Mouse (Mus musculus): Measurements from ENCODE around the gene Myo15.

The Myo15 gene

DNA sequence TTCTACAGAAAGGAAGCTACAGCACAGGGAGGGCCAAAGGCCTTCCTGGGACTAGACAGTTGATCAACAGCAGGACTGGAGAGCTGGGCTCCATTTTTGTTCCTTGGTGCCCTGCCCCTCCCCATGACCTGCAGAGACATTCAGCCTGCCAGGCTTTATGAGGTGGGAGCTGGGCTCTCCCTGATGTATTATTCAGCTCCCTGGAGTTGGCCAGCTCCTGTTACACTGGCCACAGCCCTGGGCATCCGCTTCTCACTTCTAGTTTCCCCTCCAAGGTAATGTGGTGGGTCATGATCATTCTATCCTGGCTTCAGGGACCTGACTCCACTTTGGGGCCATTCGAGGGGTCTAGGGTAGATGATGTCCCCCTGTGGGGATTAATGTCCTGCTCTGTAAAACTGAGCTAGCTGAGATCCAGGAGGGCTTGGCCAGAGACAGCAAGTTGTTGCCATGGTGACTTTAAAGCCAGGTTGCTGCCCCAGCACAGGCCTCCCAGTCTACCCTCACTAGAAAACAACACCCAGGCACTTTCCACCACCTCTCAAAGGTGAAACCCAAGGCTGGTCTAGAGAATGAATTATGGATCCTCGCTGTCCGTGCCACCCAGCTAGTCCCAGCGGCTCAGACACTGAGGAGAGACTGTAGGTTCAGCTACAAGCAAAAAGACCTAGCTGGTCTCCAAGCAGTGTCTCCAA, 6.7 kb downstream of the Myo15 start:
- TF ChIP-seq GATA4 (IDR thresholded peaks at IDR 0.05; ENCODE audit: insufficient replicate concordance, low read length), result no peak

GRCm38 (mm10) chr11:60478121-60478520, 9.0 kb downstream of the Myo15 start:
- TF ChIP-seq GATA4 (IDR thresholded peaks at IDR 0.05; ENCODE audit: insufficient replicate concordance, low read length), result no peak

DNA sequence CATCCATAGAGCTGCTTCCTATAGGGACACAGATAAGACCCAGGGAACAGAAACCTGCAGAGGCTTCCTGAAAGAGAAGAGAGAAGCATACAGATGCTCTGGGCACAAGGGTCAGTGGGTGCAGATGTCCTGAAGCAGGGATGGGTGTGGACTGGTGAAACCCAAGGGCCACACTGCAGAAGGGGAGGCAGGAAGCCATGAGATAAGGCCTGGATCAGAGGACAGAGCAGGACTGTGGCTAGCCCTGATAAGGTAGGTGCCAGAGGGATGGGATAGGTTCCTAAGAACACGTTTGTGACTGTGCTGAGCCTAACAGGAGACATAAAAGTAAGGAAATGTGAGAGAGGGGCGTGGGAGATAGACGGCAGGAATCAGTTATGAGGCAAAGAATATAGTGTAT, 17.1 kb downstream of the Myo15 start:
- no peak for TF ChIP-seq GATA4 (IDR thresholded peaks at IDR 0.05; ENCODE audit: insufficient replicate concordance, low read length)

GRCm38 (mm10) chr11:60492726-60493125, 23.6 kb downstream of the Myo15 start:
- no peak for TF ChIP-seq GATA4 (IDR thresholded peaks at IDR 0.05; ENCODE audit: insufficient replicate concordance, low read length)

DNA sequence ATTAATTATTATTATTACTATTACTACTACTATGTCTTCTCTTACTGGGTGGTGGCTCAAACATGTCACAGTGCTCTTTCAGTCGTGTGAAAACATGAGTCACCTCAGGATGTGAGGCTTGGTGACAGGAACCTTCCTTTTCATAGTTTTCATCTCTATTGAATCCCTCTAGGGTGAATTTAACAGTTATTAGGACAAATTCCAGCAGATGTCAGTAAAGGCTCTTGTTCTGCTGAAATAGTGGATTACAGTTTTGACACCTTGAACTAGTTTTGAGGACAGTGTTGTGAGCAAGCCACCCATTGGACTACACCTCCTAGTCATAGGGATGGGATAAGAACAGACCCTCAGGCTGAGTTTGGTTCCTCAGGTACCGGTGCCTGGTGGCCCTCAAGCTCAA, 26.6 kb downstream of the Myo15 start:
- TF ChIP-seq GATA4 (IDR thresholded peaks at IDR 0.05; ENCODE audit: insufficient replicate concordance, low read length), result no peak

- no peak for TF ChIP-seq GATA4 (IDR thresholded peaks at IDR 0.05; ENCODE audit: insufficient replicate concordance, low read length)
Measured at GRCm38 (mm10) chr11:60507281-60507680, 38.1 kb downstream of the Myo15 start.

- no peak for TF ChIP-seq GATA4 (IDR thresholded peaks at IDR 0.05; ENCODE audit: insufficient replicate concordance, low read length)
Measured at GRCm38 (mm10) chr11:60508950-60509349, 39.8 kb downstream of the Myo15 start.

- TF ChIP-seq GATA4 (IDR thresholded peaks at IDR 0.05; ENCODE audit: insufficient replicate concordance, low read length), result no peak
Measured at GRCm38 (mm10) chr11:60509500-60509899, 40.4 kb downstream of the Myo15 start.

- TF ChIP-seq GATA4 (IDR thresholded peaks at IDR 0.05; ENCODE audit: insufficient replicate concordance, low read length), result no peak
Measured at GRCm38 (mm10) chr11:60511893-60512292, 42.8 kb downstream of the Myo15 start.

- no peak for TF ChIP-seq GATA4 (IDR thresholded peaks at IDR 0.05; ENCODE audit: insufficient replicate concordance, low read length)
Measured at GRCm38 (mm10) chr11:60512520-60512919, 43.4 kb downstream of the Myo15 start.

DNA sequence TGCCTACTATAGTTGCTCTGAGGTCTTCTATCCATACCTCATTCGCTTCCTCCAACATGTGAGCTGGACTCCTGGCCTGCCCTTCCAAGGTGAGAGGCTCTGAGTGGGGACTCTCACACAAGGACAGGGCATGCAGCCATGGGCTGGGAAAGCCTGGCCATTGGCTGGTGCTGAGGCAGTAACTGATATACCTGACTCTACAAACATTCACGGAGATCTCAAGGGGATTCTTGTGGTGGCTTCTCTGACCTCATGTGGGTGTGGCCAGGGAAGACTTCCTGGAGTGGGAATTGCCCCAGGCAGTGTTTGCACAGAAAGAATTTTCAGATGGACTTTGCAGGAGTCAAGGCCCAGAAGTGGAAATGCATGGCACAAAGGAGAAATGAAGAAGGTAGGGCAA, 45.8 kb downstream of the Myo15 start:
- TF ChIP-seq GATA4 (IDR thresholded peaks at IDR 0.05; ENCODE audit: insufficient replicate concordance, low read length), result no peak

GRCm38 (mm10) chr11:60518305-60518704, 49.2 kb downstream of the Myo15 start:
- no peak for TF ChIP-seq GATA4 (IDR thresholded peaks at IDR 0.05; ENCODE audit: insufficient replicate concordance, low read length)

DNA sequence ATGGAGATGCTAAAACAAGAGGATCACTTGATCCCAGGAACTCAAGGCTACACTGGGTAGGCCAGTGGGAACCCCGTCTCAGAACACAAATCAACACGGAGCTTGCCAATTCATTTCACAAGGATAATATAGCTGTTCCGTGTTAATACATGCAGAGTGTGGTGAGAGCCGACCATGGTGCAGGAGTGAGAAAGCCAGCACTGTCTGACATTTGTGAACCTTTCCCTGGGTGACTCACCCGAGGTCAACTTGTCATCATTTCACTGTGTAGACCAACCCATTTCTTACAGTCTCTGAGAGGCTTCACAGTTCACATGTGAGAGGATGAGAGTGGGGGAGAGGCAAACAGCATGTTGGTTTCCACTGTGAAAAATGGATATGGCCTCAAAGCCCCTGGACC, 52.9 kb downstream of the Myo15 start:
- TF ChIP-seq GATA4 (IDR thresholded peaks at IDR 0.05; ENCODE audit: insufficient replicate concordance, low read length), result no peak

DNA sequence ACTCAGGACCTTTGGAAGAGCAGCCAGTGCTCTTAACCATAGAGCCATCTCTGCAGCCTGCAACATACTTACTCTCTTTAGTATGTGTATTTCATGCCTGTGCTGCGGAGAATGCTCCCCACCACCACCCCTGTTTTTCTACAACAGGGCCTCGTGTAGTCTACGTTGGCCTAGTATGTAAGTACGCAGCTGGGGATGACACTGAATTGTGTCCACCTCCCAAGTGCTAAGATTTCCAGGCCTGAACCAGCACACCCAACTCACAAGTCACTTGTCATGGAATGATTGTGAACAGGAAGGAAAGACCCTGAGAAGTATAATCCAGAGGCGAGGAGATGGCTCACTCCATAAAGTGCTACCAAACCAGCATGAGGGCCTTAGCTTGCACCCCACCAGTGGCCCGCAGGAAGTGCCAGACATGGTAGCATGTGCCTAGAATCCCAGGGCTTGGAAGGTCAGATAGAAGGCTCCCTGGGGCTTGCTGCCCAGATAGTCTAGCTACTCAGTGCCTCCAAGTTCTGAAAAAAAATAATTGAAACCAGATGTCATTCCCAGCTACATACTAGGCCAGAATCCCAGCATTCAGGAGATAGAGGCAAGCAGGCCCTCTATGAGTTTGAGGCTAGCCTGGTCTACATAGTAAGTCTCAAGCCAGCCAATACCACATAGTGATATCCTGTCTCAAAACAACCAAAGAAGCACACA, 53.7 kb downstream of the Myo15 start:
- TF ChIP-seq GATA4 (IDR thresholded peaks at IDR 0.05; ENCODE audit: insufficient replicate concordance, low read length), result no peak

DNA sequence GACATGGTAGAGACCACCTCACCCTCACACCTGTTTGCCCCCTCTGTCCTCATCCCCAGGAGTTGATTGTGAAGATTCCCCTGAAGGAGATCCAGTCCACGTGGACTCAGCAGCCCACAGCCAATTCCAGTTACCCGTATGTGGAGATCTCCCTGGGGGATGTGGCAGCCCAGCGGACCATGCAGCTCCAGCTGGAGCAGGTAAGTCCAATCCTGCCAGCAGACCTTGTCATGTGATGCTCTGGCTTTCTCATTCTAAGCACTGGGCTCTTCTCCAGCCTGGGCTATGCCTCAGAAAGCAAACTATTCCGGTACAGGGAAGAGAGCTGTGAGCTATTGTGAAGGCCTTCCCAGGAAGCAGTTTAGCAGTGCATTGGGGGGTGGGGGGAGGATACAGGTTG, 57.3 kb downstream of the Myo15 start:
- TF ChIP-seq GATA4 (IDR thresholded peaks at IDR 0.05; ENCODE audit: insufficient replicate concordance, low read length), result no peak

- TF ChIP-seq GATA4 (IDR thresholded peaks at IDR 0.05; ENCODE audit: insufficient replicate concordance, low read length), result no peak
Measured at GRCm38 (mm10) chr11:60535676-60536075, 66.5 kb downstream of the Myo15 start.
